Mouse (Mus musculus): Measurements from ENCODE around the gene Micu1. TPM values are rescaled to one million over a fixed set of nuclear protein-coding genes. Genes with fewer than 3 reads are reported as not detected.

Gene Micu1
- polyA plus RNA-seq, 1 experiment from 2014 or later = 40.1 TPM

- H3K9me3 ChIP-seq (replicated peaks; ENCODE audit: control insufficient read depth, low read length) = peaks cover 3% of the 10 kb centered on the region; the same call in 1 of the 2 replicates
- WGBS = 78% methylated on average over 7 of the region's 7 CpGs
- ATAC-seq (replicated peaks; ENCODE audit: extremely low read depth, insufficient read depth, low FRiP score) = no peak
- H3K4me1 ChIP-seq (ENCODE audit: control insufficient read depth, insufficient read depth, low read length) = no peaks in the 10 kb centered on the region
- no peak overlapping the region for H3K4me3 ChIP-seq (ENCODE audit: low read length)
- H3K27ac ChIP-seq (ENCODE audit: low read length) = no peak overlapping the region
- H3K9ac ChIP-seq (ENCODE audit: low read length) = no peak overlapping the region
- H3K27me3 ChIP-seq (ENCODE audit: control insufficient read depth, insufficient read depth, low read length) = no peaks in the 10 kb centered on the region
- peaks cover 5% of the 10 kb centered on the region; the same call in 1 of the 2 replicates for H3K36me3 ChIP-seq (ENCODE audit: control insufficient read depth, insufficient read depth)
- no peak overlapping the region for H3K4me2 ChIP-seq (ENCODE audit: low read depth, low read length)
Observed at GRCm38 (mm10) chr10:59709281-59709680, 7.0 kb downstream of the Micu1 start.

GRCm38 (mm10) chr10:59710246-59710645 is 8.0 kb downstream of the Micu1 start:
- Histone ChIP-seq H3K27me3 (ENCODE audit: control insufficient read depth, insufficient read depth, low read length) (no peaks in the 10 kb centered on the region), H3K4me2 (ENCODE audit: low read depth, low read length) (no peak overlapping the region), H3K4me1 (ENCODE audit: control insufficient read depth, insufficient read depth, low read length) (no peaks in the 10 kb centered on the region), H3K9me3 (replicated peaks; ENCODE audit: control insufficient read depth, low read length) (peaks cover 3% of the 10 kb centered on the region; the same call in 1 of the 2 replicates), H3K27ac (ENCODE audit: low read length) (no peak overlapping the region), H3K9ac (ENCODE audit: low read length) (no peak overlapping the region), H3K36me3 (ENCODE audit: control insufficient read depth, insufficient read depth) (peaks cover 5% of the 10 kb centered on the region; the same call in 1 of the 2 replicates), H3K4me3 (ENCODE audit: low read length) (no peak overlapping the region)
- WGBS = 78% methylated on average over 1 of the region's 1 CpGs
- ATAC-seq (replicated peaks; ENCODE audit: extremely low read depth, insufficient read depth, low FRiP score) = no peak

GRCm38 (mm10) chr10:59712062-59712461 is 9.8 kb downstream of the Micu1 start:
- no peak overlapping the region for H3K4me2 ChIP-seq (ENCODE audit: low read depth, low read length)
- no peak overlapping the region for H3K9ac ChIP-seq (ENCODE audit: low read length)
- no peaks in the 10 kb centered on the region for H3K27me3 ChIP-seq (ENCODE audit: control insufficient read depth, insufficient read depth, low read length)
- peaks cover 5% of the 10 kb centered on the region; the same call in 1 of the 2 replicates for H3K36me3 ChIP-seq (ENCODE audit: control insufficient read depth, insufficient read depth)
- H3K4me1 ChIP-seq (ENCODE audit: control insufficient read depth, insufficient read depth, low read length) = no peaks in the 10 kb centered on the region
- no peak overlapping the region for H3K27ac ChIP-seq (ENCODE audit: low read length)
- H3K9me3 ChIP-seq (replicated peaks; ENCODE audit: control insufficient read depth, low read length) = peaks cover 3% of the 10 kb centered on the region; the same call in 1 of the 2 replicates
- H3K4me3 ChIP-seq (ENCODE audit: low read length) = no peak overlapping the region
- no peak for ATAC-seq (replicated peaks; ENCODE audit: extremely low read depth, insufficient read depth, low FRiP score)
- 97% methylated on average over 8 of the region's 8 CpGs for WGBS

GRCm38 (mm10) chr10:59720017-59720416 is 17.7 kb downstream of the Micu1 start:
- H3K4me1 ChIP-seq (ENCODE audit: control insufficient read depth, insufficient read depth, low read length) = peaks cover 9% of the 10 kb centered on the region; the same call in 1 of the 2 replicates
- H3K27me3 ChIP-seq (ENCODE audit: control insufficient read depth, insufficient read depth, low read length) = no peaks in the 10 kb centered on the region
- H3K27ac ChIP-seq (ENCODE audit: low read length) = no peak overlapping the region
- H3K36me3 ChIP-seq (ENCODE audit: control insufficient read depth, insufficient read depth) = no peaks in the 10 kb centered on the region
- no peaks in the 10 kb centered on the region for H3K9me3 ChIP-seq (replicated peaks; ENCODE audit: control insufficient read depth, low read length)
- no peak for ATAC-seq (replicated peaks; ENCODE audit: extremely low read depth, insufficient read depth, low FRiP score)
- WGBS = 57% methylated on average over 7 of the region's 7 CpGs
- no peak overlapping the region for H3K4me2 ChIP-seq (ENCODE audit: low read depth, low read length)
- no peak overlapping the region for H3K9ac ChIP-seq (ENCODE audit: low read length)
- H3K4me3 ChIP-seq (ENCODE audit: low read length) = no peak overlapping the region

GRCm38 (mm10) chr10:59721555-59721954 is 19.3 kb downstream of the Micu1 start:
- no peak for ATAC-seq (replicated peaks; ENCODE audit: extremely low read depth, insufficient read depth, low FRiP score)
- 74% methylated on average over 4 of the region's 4 CpGs for WGBS

GRCm38 (mm10) chr10:59724634-59725033 is 22.4 kb downstream of the Micu1 start:
- no peak overlapping the region for H3K27ac ChIP-seq (ENCODE audit: low read length)
- H3K9me3 ChIP-seq (replicated peaks; ENCODE audit: control insufficient read depth, low read length) = no peaks in the 10 kb centered on the region
- H3K9ac ChIP-seq (ENCODE audit: low read length) = no peak overlapping the region
- ATAC-seq (replicated peaks; ENCODE audit: extremely low read depth, insufficient read depth, low FRiP score) = no peak
- peaks cover 12% of the 10 kb centered on the region; the same call in 1 of the 2 replicates for H3K4me1 ChIP-seq (ENCODE audit: control insufficient read depth, insufficient read depth, low read length)
- H3K36me3 ChIP-seq (ENCODE audit: control insufficient read depth, insufficient read depth) = no peaks in the 10 kb centered on the region
- no peak overlapping the region for H3K4me3 ChIP-seq (ENCODE audit: low read length)
- H3K27me3 ChIP-seq (ENCODE audit: control insufficient read depth, insufficient read depth, low read length) = no peaks in the 10 kb centered on the region
- H3K4me2 ChIP-seq (ENCODE audit: low read depth, low read length) = no peak overlapping the region

More at GRCm38 (mm10) chr10:59721555-59721954, 19.3 kb downstream of the Micu1 start:
- Histone ChIP-seq H3K27ac (ENCODE audit: low read length) (no peak overlapping the region), H3K4me1 (ENCODE audit: control insufficient read depth, insufficient read depth, low read length) (peaks cover 12% of the 10 kb centered on the region; the same call in 1 of the 2 replicates), H3K4me3 (ENCODE audit: low read length) (no peak overlapping the region), H3K27me3 (ENCODE audit: control insufficient read depth, insufficient read depth, low read length) (no peaks in the 10 kb centered on the region), H3K9ac (ENCODE audit: low read length) (no peak overlapping the region), H3K9me3 (replicated peaks; ENCODE audit: control insufficient read depth, low read length) (no peaks in the 10 kb centered on the region), H3K4me2 (ENCODE audit: low read depth, low read length) (no peak overlapping the region), H3K36me3 (ENCODE audit: control insufficient read depth, insufficient read depth) (no peaks in the 10 kb centered on the region)

GRCm38 (mm10) chr10:59727251-59727650 is 25.0 kb downstream of the Micu1 start:
- no peak overlapping the region for H3K9ac ChIP-seq (ENCODE audit: low read length)
- no peaks in the 10 kb centered on the region for H3K9me3 ChIP-seq (replicated peaks; ENCODE audit: control insufficient read depth, low read length)
- H3K27me3 ChIP-seq (ENCODE audit: control insufficient read depth, insufficient read depth, low read length) = no peaks in the 10 kb centered on the region
- WGBS = 48% methylated on average over 6 of the region's 6 CpGs
- no peak overlapping the region for H3K4me3 ChIP-seq (ENCODE audit: low read length)
- H3K27ac ChIP-seq (ENCODE audit: low read length) = no peak overlapping the region
- peaks cover 10% of the 10 kb centered on the region; the same call in 1 of the 2 replicates for H3K4me1 ChIP-seq (ENCODE audit: control insufficient read depth, insufficient read depth, low read length)
- no peaks in the 10 kb centered on the region for H3K36me3 ChIP-seq (ENCODE audit: control insufficient read depth, insufficient read depth)
- no peak for ATAC-seq (replicated peaks; ENCODE audit: extremely low read depth, insufficient read depth, low FRiP score)
- H3K4me2 ChIP-seq (ENCODE audit: low read depth, low read length) = no peak overlapping the region

GRCm38 (mm10) chr10:59729261-59729660 is 27.0 kb downstream of the Micu1 start:
- Histone ChIP-seq H3K4me3 (ENCODE audit: low read length) (no peak overlapping the region), H3K4me1 (ENCODE audit: control insufficient read depth, insufficient read depth, low read length) (peaks cover 8% of the 10 kb centered on the region; the same call in 1 of the 2 replicates), H3K36me3 (ENCODE audit: control insufficient read depth, insufficient read depth) (peaks cover 4% of the 10 kb centered on the region; the same call in 1 of the 2 replicates), H3K27me3 (ENCODE audit: control insufficient read depth, insufficient read depth, low read length) (no peaks in the 10 kb centered on the region), H3K27ac (ENCODE audit: low read length) (no peak overlapping the region), H3K4me2 (ENCODE audit: low read depth, low read length) (no peak overlapping the region), H3K9ac (ENCODE audit: low read length) (no peak overlapping the region), H3K9me3 (replicated peaks; ENCODE audit: control insufficient read depth, low read length) (no peaks in the 10 kb centered on the region)
- 83% methylated on average over 9 of the region's 9 CpGs for WGBS
- ATAC-seq (replicated peaks; ENCODE audit: extremely low read depth, insufficient read depth, low FRiP score) = no peak

GRCm38 (mm10) chr10:59729842-59730241 is 27.6 kb downstream of the Micu1 start:
- Histone ChIP-seq H3K4me1 (ENCODE audit: control insufficient read depth, insufficient read depth, low read length) (peaks cover 5% of the 10 kb centered on the region; the same call in 1 of the 2 replicates), H3K9me3 (replicated peaks; ENCODE audit: control insufficient read depth, low read length) (no peaks in the 10 kb centered on the region), H3K27ac (ENCODE audit: low read length) (no peak overlapping the region), H3K9ac (ENCODE audit: low read length) (no peak overlapping the region), H3K4me2 (ENCODE audit: low read depth, low read length) (no peak overlapping the region), H3K36me3 (ENCODE audit: control insufficient read depth, insufficient read depth) (peaks cover 4% of the 10 kb centered on the region; the same call in 1 of the 2 replicates), H3K4me3 (ENCODE audit: low read length) (no peak overlapping the region), H3K27me3 (ENCODE audit: control insufficient read depth, insufficient read depth, low read length) (no peaks in the 10 kb centered on the region)
- ATAC-seq (replicated peaks; ENCODE audit: extremely low read depth, insufficient read depth, low FRiP score) = no peak
- 83% methylated on average over 4 of the region's 4 CpGs for WGBS

Measured in heart, embryonic 16.5 days (tissue).